Mouse (Mus musculus): Measurements from ENCODE around the gene Tspan10. TPM values are rescaled to one million over a fixed set of nuclear protein-coding genes. Genes with fewer than 3 reads are reported as not detected.

Tspan10 gene
- polyA plus RNA-seq (2015; fragmentation: Illumina TruSeq; extraction: RNeasy Lipid Tissue Mini Kit (QIAGEN cat#74804); ENCODE audit: low read depth, low replicate concordance) = not detected

GRCm38 (mm10) chr11:120442344-120442743, at the start of gene Tspan10:
Gene Tspan10, plus strand, starts transcription at chr11:120442644.

GRCm38 (mm10) chr11:120437152-120437856, 5.1 kb upstream of the Tspan10 start, which contains the start of gene Nploc4:
Gene Nploc4, minus strand, starts transcription at chr11:120437708.

GRCm38 (mm10) chr11:120453306-120453705, 10.9 kb downstream of the Tspan10 start, which contains the start of gene Pde6g:
Gene Pde6g, minus strand, starts transcription at chr11:120453500.

GRCm38 (mm10) chr11:120457772-120458751, 15.6 kb downstream of the Tspan10 start, which contains the start of the genes Oxld1 and Ccdc137:
Gene Oxld1, minus strand, starts transcription at chr11:120458068.
Gene Ccdc137, plus strand, starts transcription at chr11:120458115.

GRCm38 (mm10) chr11:120467051-120467735, 24.7 kb downstream of the Tspan10 start, which contains the start of gene Arl16:
Gene Arl16, minus strand, starts transcription at chr11:120467607.

GRCm38 (mm10) chr11:120484265-120484981, 42.0 kb downstream of the Tspan10 start, which contains the start of gene Mrpl12:
Gene Mrpl12, plus strand, starts transcription at chr11:120484613.

GRCm38 (mm10) chr11:120491317-120492023, 49.0 kb downstream of the Tspan10 start, which contains the start of gene Slc25a10:
Gene Slc25a10, plus strand, starts transcription at chr11:120491840.

Other genes starting within 250 kb of the Tspan10 start
- gene Bahcc1, start 209.7 kb upstream of the Tspan10 start, polyA plus RNA-seq (2015; fragmentation: Illumina TruSeq; extraction: RNeasy Lipid Tissue Mini Kit (QIAGEN cat#74804); ENCODE audit: low read depth, low replicate concordance) = 9.7 TPM
- gene Actg1, start 94.1 kb upstream of the Tspan10 start, polyA plus RNA-seq (2015; fragmentation: Illumina TruSeq; extraction: RNeasy Lipid Tissue Mini Kit (QIAGEN cat#74804); ENCODE audit: low read depth, low replicate concordance) = 1,148 TPM
- gene Fscn2, start 81.1 kb upstream of the Tspan10 start, polyA plus RNA-seq (2015; fragmentation: Illumina TruSeq; extraction: RNeasy Lipid Tissue Mini Kit (QIAGEN cat#74804); ENCODE audit: low read depth, low replicate concordance) = not detected
- gene Faap100, start 63.9 kb upstream of the Tspan10 start, polyA plus RNA-seq (2015; fragmentation: Illumina TruSeq; extraction: RNeasy Lipid Tissue Mini Kit (QIAGEN cat#74804); ENCODE audit: low read depth, low replicate concordance) = 8.7 TPM
- 40.8 TPM for gene Nploc4, start 4.9 kb upstream of the Tspan10 start, polyA plus RNA-seq (2015; fragmentation: Illumina TruSeq; extraction: RNeasy Lipid Tissue Mini Kit (QIAGEN cat#74804); ENCODE audit: low read depth, low replicate concordance)
- gene Pde6g, start 10.9 kb downstream of the Tspan10 start, polyA plus RNA-seq (2015; fragmentation: Illumina TruSeq; extraction: RNeasy Lipid Tissue Mini Kit (QIAGEN cat#74804); ENCODE audit: low read depth, low replicate concordance) = not detected
- gene Oxld1, start 15.4 kb downstream of the Tspan10 start, polyA plus RNA-seq (2015; fragmentation: Illumina TruSeq; extraction: RNeasy Lipid Tissue Mini Kit (QIAGEN cat#74804); ENCODE audit: low read depth, low replicate concordance) = 16.1 TPM
- 28.0 TPM for gene Ccdc137, start 15.5 kb downstream of the Tspan10 start, polyA plus RNA-seq (2015; fragmentation: Illumina TruSeq; extraction: RNeasy Lipid Tissue Mini Kit (QIAGEN cat#74804); ENCODE audit: low read depth, low replicate concordance)
- 53.0 TPM for gene Arl16, start 25.0 kb downstream of the Tspan10 start, polyA plus RNA-seq (2015; fragmentation: Illumina TruSeq; extraction: RNeasy Lipid Tissue Mini Kit (QIAGEN cat#74804); ENCODE audit: low read depth, low replicate concordance)
- 132 TPM for gene Mrpl12, start 42.0 kb downstream of the Tspan10 start, polyA plus RNA-seq (2015; fragmentation: Illumina TruSeq; extraction: RNeasy Lipid Tissue Mini Kit (QIAGEN cat#74804); ENCODE audit: low read depth, low replicate concordance)
- 16.9 TPM for gene Slc25a10, start 49.2 kb downstream of the Tspan10 start, polyA plus RNA-seq (2015; fragmentation: Illumina TruSeq; extraction: RNeasy Lipid Tissue Mini Kit (QIAGEN cat#74804); ENCODE audit: low read depth, low replicate concordance)
- not detected for gene Gcgr, start 88.1 kb downstream of the Tspan10 start, polyA plus RNA-seq (2015; fragmentation: Illumina TruSeq; extraction: RNeasy Lipid Tissue Mini Kit (QIAGEN cat#74804); ENCODE audit: low read depth, low replicate concordance)
- 153 TPM for gene Mcrip1, start 107.1 kb downstream of the Tspan10 start, polyA plus RNA-seq (2015; fragmentation: Illumina TruSeq; extraction: RNeasy Lipid Tissue Mini Kit (QIAGEN cat#74804); ENCODE audit: low read depth, low replicate concordance)
- not detected for gene Ppp1r27, start 108.5 kb downstream of the Tspan10 start, polyA plus RNA-seq (2015; fragmentation: Illumina TruSeq; extraction: RNeasy Lipid Tissue Mini Kit (QIAGEN cat#74804); ENCODE audit: low read depth, low replicate concordance)
- 124 TPM for gene P4hb, start 130.6 kb downstream of the Tspan10 start, polyA plus RNA-seq (2015; fragmentation: Illumina TruSeq; extraction: RNeasy Lipid Tissue Mini Kit (QIAGEN cat#74804); ENCODE audit: low read depth, low replicate concordance)
- 289 TPM for gene Arhgdia, start 139.0 kb downstream of the Tspan10 start, polyA plus RNA-seq (2015; fragmentation: Illumina TruSeq; extraction: RNeasy Lipid Tissue Mini Kit (QIAGEN cat#74804); ENCODE audit: low read depth, low replicate concordance)
- 25.6 TPM for gene Alyref, start 155.7 kb downstream of the Tspan10 start, polyA plus RNA-seq (2015; fragmentation: Illumina TruSeq; extraction: RNeasy Lipid Tissue Mini Kit (QIAGEN cat#74804); ENCODE audit: low read depth, low replicate concordance)
- 98.4 TPM for gene Anapc11, start 155.8 kb downstream of the Tspan10 start, polyA plus RNA-seq (2015; fragmentation: Illumina TruSeq; extraction: RNeasy Lipid Tissue Mini Kit (QIAGEN cat#74804); ENCODE audit: low read depth, low replicate concordance)
- not detected for gene Npb, start 165.8 kb downstream of the Tspan10 start, polyA plus RNA-seq (2015; fragmentation: Illumina TruSeq; extraction: RNeasy Lipid Tissue Mini Kit (QIAGEN cat#74804); ENCODE audit: low read depth, low replicate concordance)
- gene Pcyt2, start 175.3 kb downstream of the Tspan10 start, polyA plus RNA-seq (2015; fragmentation: Illumina TruSeq; extraction: RNeasy Lipid Tissue Mini Kit (QIAGEN cat#74804); ENCODE audit: low read depth, low replicate concordance) = 141 TPM
- 53.0 TPM for gene Sirt7, start 182.6 kb downstream of the Tspan10 start, polyA plus RNA-seq (2015; fragmentation: Illumina TruSeq; extraction: RNeasy Lipid Tissue Mini Kit (QIAGEN cat#74804); ENCODE audit: low read depth, low replicate concordance)
- 55.3 TPM for gene Mafg, start 191.0 kb downstream of the Tspan10 start, polyA plus RNA-seq (2015; fragmentation: Illumina TruSeq; extraction: RNeasy Lipid Tissue Mini Kit (QIAGEN cat#74804); ENCODE audit: low read depth, low replicate concordance)
- gene Pycr1, start 201.1 kb downstream of the Tspan10 start, polyA plus RNA-seq (2015; fragmentation: Illumina TruSeq; extraction: RNeasy Lipid Tissue Mini Kit (QIAGEN cat#74804); ENCODE audit: low read depth, low replicate concordance) = 4.5 TPM
- gene Myadml2, start 205.5 kb downstream of the Tspan10 start, polyA plus RNA-seq (2015; fragmentation: Illumina TruSeq; extraction: RNeasy Lipid Tissue Mini Kit (QIAGEN cat#74804); ENCODE audit: low read depth, low replicate concordance) = 7.1 TPM
- 3.2 TPM for gene Notum, start 218.5 kb downstream of the Tspan10 start, polyA plus RNA-seq (2015; fragmentation: Illumina TruSeq; extraction: RNeasy Lipid Tissue Mini Kit (QIAGEN cat#74804); ENCODE audit: low read depth, low replicate concordance)
- gene Aspscr1, start 230.3 kb downstream of the Tspan10 start, polyA plus RNA-seq (2015; fragmentation: Illumina TruSeq; extraction: RNeasy Lipid Tissue Mini Kit (QIAGEN cat#74804); ENCODE audit: low read depth, low replicate concordance) = 41.6 TPM

All from brain, adult 10 weeks (tissue).